8 mouse cellular contexts compared by ENCODE assay signal in genomic region chr5:144357881-144358591, GRCm38 (mm10). TPM values are rescaled to one million over a fixed set of nuclear protein-coding genes. Genes with fewer than 3 reads are reported as not detected.
DNase-seq lines count a peak whose midpoint lies in the region; ATAC-seq and TF ChIP-seq lines count a peak whose summit lies in the region.

Baiap2l1 (minus strand) TSS chr5:144358112.

- H3K36me3 ChIP-seq in heart, embryonic 10.5 days: no peaks in the 10 kb centered on the region
- H3K36me3 ChIP-seq in kidney, embryonic 14.5 days (ENCODE audit: control insufficient read depth, insufficient read depth, low read length): no peaks in the 10 kb centered on the region
- H3K36me3 ChIP-seq in limb, embryonic 15.5 days: no peaks in the 10 kb centered on the region

- no peaks in the 10 kb centered on the region for H3K9me3 ChIP-seq in heart, embryonic 10.5 days
- no peaks in the 10 kb centered on the region for H3K9me3 ChIP-seq in kidney, embryonic 14.5 days (ENCODE audit: control insufficient read depth, low read length)
- no peaks in the 10 kb centered on the region for H3K9me3 ChIP-seq in limb, embryonic 15.5 days

- no peak for TF ChIP-seq CTCF in bone marrow macrophage, adult 2 months (IDR thresholded peaks at IDR 0.05; ENCODE audit: low read depth, low read length)

- peak within 1 kb of the TSS; percentile 75 for H3K4me2 ChIP-seq in kidney, embryonic 14.5 days (replicated peaks; ENCODE audit: low read depth, low read length)
- peak within 1 kb of the TSS; percentile 93 for H3K4me2 ChIP-seq in limb, embryonic 15.5 days

- ATAC-seq in erythroblast, adult 5-6 weeks (replicated peaks; ENCODE audit: low FRiP score, poor library complexity, severe bottlenecking): peak; percentile 57; the same call in 1 of the 2 replicates
- peak; percentile 98 for ATAC-seq in kidney, embryonic 14.5 days (ENCODE audit: low FRiP score, low TSS enrichment)
- ATAC-seq in limb, embryonic 15.5 days (ENCODE audit: insufficient number of reproducible peaks, low FRiP score, low TSS enrichment, low read depth): peak; percentile 94

- peak within 1 kb of the TSS; percentile 49 for H3K4me3 ChIP-seq in bone marrow macrophage, adult 2 months (ENCODE audit: insufficient read depth, low read length)
- peak within 1 kb of the TSS; percentile 83 for H3K4me3 ChIP-seq in heart, embryonic 10.5 days
- peak within 1 kb of the TSS; percentile 70 for H3K4me3 ChIP-seq in kidney, embryonic 14.5 days (ENCODE audit: low read length)
- H3K4me3 ChIP-seq in limb, embryonic 15.5 days: peak within 1 kb of the TSS; percentile 67

- no peaks in the 10 kb centered on the region for H3K27me3 ChIP-seq in heart, embryonic 10.5 days (ENCODE audit: insufficient read depth, poor library complexity, severe bottlenecking)
- H3K27me3 ChIP-seq in kidney, embryonic 14.5 days (ENCODE audit: control insufficient read depth, insufficient read depth, low read length): no peaks in the 10 kb centered on the region
- H3K27me3 ChIP-seq in limb, embryonic 15.5 days: no peaks in the 10 kb centered on the region

- no peak within 1 kb of the TSS for H3K27ac ChIP-seq in bone marrow macrophage, adult 2 months (ENCODE audit: insufficient read depth, low read depth, low read length)
- peak within 1 kb of the TSS; percentile 90 for H3K27ac ChIP-seq in heart, embryonic 10.5 days
- H3K27ac ChIP-seq in kidney, embryonic 14.5 days (ENCODE audit: low read depth, low read length): peak within 1 kb of the TSS; percentile 75
- peak within 1 kb of the TSS; percentile 82 for H3K27ac ChIP-seq in limb, embryonic 15.5 days

- H3K9ac ChIP-seq in kidney, embryonic 14.5 days (ENCODE audit: low read depth, low read length): peak within 1 kb of the TSS; percentile 63
- H3K9ac ChIP-seq in limb, embryonic 15.5 days: peak within 1 kb of the TSS; percentile 45

- no peak for TF ChIP-seq POLR2A in bone marrow macrophage, adult 2 months (IDR thresholded peaks at IDR 0.05; ENCODE audit: borderline replicate concordance, low read depth, low read length)

- peak; percentile 13 for DNase-seq in 3134 (ENCODE audit: extremely low read depth, insufficient read length, low spot score)
- DNase-seq in heart, embryonic 10.5 days (ENCODE audit: low spot score): peak; percentile 99
- peak; percentile 9 to 23 for DNase-seq in monocyte, adult 2 months (ENCODE audit: low read depth in 1 of 2, low spot score in 2 of 2)
- DNase-seq in spleen, postnatal 14 days (ENCODE audit: low spot score in 2 of 2): peak; percentile 42 to 47

- H3K4me1 ChIP-seq in bone marrow macrophage, adult 2 months (ENCODE audit: control insufficient read depth, insufficient read depth, low read length): 0 out of 2 replicates have a peak, but pooled peaks cover 3% of the 10 kb centered on the region
- peaks cover 13% of the 10 kb centered on the region; the same call in 1 of the 2 replicates for H3K4me1 ChIP-seq in heart, embryonic 10.5 days
- peaks cover 16% of the 10 kb centered on the region for H3K4me1 ChIP-seq in kidney, embryonic 14.5 days (ENCODE audit: control insufficient read depth, insufficient read depth, low read length)
- peaks cover 13% of the 10 kb centered on the region for H3K4me1 ChIP-seq in limb, embryonic 15.5 days

- WGBS in heart, embryonic 10.5 days: under 1% methylated on average over 60 of the region's 60 CpGs
- under 1% methylated on average over 59 of the region's 60 CpGs for WGBS in kidney, embryonic 14.5 days
- under 1% methylated on average over 59 of the region's 60 CpGs for WGBS in limb, embryonic 15.5 days

RNA-seq across cellular contexts. Expression of gene Baiap2l1, which starts in this region (rescaled TPM):
- polyA plus RNA-seq in bone marrow macrophage, adult 2 months (2012; ENCODE audit: insufficient read depth, insufficient read length, missing spikeins): not detected in 2 replicates
- not detected in 2 replicates for total RNA-seq in erythroblast, adult 5-6 weeks (2015; ENCODE audit: low replicate concordance)
- not detected in 2 replicates for total RNA-seq in erythroblast, adult 5-6 weeks (2017; ENCODE audit: low replicate concordance)
- polyA plus RNA-seq in heart, embryonic 10.5 days (2016; fragmentation: Nextera tagmentation; extraction: Ambion mirVana): 9.4 and 10.9 TPM in 2 replicates
- 9.0 and 13.2 TPM in 2 replicates for polyA plus RNA-seq in kidney, embryonic 14.5 days (2014; fragmentation: Nextera tagmentation; extraction: Ambion mirVana)
- polyA plus RNA-seq in limb, embryonic 15.5 days (2015; fragmentation: Nextera tagmentation; extraction: Ambion mirVana): 12.7 and 13.6 TPM in 2 replicates

Comparison
In these comparisons a context has a peak if more than half of its experiments do, and no peak if none do; other contexts are left out.
1. Peak in ATAC-seq in erythroblast, adult 5-6 weeks; RNA of the gene not detected or under 1 TPM.
2. DNase-seq: peak in every context shown above with its lines; median percentile 99 in heart, embryonic 10.5 days; 44 in spleen, postnatal 14 days; 16 in monocyte, adult 2 months; 13 in 3134.